Mouse (Mus musculus): Measurements from ENCODE around the gene Chrna4. TPM values are rescaled to one million over a fixed set of nuclear protein-coding genes. Genes with fewer than 3 reads are reported as not detected.

Chrna4 gene
- total and polyA plus RNA-seq, 3 experiments: 0.12 TPM; not detected in 2

DNA sequence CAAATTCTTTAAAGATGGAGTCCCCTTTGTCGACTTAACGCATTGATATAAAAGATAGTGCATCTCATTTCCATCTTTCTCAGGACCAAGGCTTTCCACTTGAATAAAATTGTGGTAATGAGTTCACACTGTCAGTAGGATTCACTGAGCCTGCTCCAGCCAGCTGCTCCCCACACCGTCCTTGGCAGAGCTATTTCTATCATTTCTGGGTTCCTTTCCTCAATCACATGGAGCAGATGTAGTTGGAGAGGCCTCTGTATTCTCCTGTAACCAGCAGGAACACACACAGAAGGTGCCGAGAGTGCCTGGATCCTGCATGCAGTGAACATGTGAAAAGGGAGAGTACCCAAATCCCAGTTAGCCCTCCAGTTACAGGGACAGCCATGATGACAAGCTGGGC lies 53.0 kb downstream of the Chrna4 start:
- Histone ChIP-seq H3K4me3 (ENCODE audit: control insufficient read depth in 1 of 2, insufficient read depth in 1 of 2, low read depth in 2 of 2, low read length in 2 of 2) (no peak overlapping the region), H3K9me3 (replicated peaks; ENCODE audit: insufficient read depth, low read length) (no peaks in the 10 kb centered on the region), H3K27ac (ENCODE audit: control insufficient read depth, low read depth, low read length) (no peak overlapping the region), H3K79me2 (ENCODE audit: control insufficient read depth, insufficient read depth, low read length, poor library complexity) (no peaks in the 10 kb centered on the region), H3K27me3 (ENCODE audit: control insufficient read depth in 1 of 2, insufficient read depth in 2 of 2, low read length in 2 of 2) (peaks cover 0 to 2% of the 10 kb centered on the region in 2 experiments; a peak in 1 of 4 replicates), H3K4me1 (ENCODE audit: control insufficient read depth in 1 of 2, insufficient read depth in 2 of 2, low read length in 2 of 2) (no peaks in the 10 kb centered on the region), H3K9ac (ENCODE audit: control insufficient read depth, low read depth, low read length, poor library complexity, severe bottlenecking) (no peak overlapping the region), H3K36me3 (ENCODE audit: control insufficient read depth in 1 of 2, insufficient read depth in 2 of 2, low read length in 2 of 2) (no peaks in the 10 kb centered on the region)
- no peak for TF ChIP-seq NELFE (IDR thresholded peaks at IDR 0.05; ENCODE audit: low read depth, low read length)
- no peak for DNase-seq (ENCODE audit: low read depth, low spot score)

DNA sequence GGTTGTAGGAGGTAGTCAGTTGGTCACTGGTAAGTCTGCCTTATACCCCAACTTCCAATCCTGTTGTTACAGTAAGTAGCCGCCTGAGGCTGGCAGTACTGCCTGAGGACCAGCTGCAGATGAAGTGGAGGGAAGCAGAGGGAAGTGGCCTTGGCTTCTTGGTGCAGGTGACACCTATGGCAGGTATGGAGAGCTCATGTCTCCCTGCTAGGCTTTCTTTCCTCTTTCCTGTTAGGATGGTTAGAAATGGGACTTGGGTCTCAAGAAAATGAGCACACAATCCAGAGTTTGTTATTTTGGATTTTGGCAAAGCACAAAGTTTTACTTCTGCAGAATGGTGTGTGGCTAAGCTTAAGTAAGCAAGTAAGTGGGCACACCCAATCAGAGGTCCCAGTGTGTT lies 54.4 kb downstream of the Chrna4 start:
- Histone ChIP-seq H3K27ac (ENCODE audit: control insufficient read depth, low read depth, low read length) (no peak overlapping the region), H3K4me3 (ENCODE audit: control insufficient read depth in 1 of 2, insufficient read depth in 1 of 2, low read depth in 2 of 2, low read length in 2 of 2) (no peak overlapping the region), H3K9ac (ENCODE audit: control insufficient read depth, low read depth, low read length, poor library complexity, severe bottlenecking) (no peak overlapping the region)

DNA sequence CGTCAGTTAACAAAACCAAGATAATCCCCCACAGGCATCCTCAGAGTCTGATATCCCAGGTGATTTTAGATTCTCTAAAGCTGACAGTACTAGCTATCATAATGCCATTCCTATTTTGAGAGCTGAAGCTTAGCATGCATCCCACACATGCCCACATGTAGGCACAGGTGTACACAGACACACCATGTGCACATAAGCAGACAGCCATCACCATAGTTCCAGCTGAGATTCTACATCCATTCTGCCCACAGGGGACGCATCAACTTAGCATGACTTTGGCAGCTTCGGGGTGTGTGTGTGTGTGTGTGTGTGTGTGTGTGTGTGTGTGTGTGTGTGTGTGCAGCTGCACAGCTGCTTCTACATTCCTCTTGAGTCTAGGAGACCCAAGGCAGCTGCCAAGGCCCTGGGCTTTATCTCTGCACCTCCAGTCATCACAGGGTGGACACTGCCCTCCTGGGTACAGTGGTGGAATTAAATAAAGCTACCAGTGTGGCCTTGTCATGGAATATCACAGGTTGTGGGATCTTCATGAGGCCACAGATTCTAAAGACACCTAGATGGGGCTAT lies 54.9 kb downstream of the Chrna4 start:
- H3K9me3 ChIP-seq (replicated peaks; ENCODE audit: insufficient read depth, low read length): no peaks in the 10 kb centered on the region
- TF ChIP-seq MYC (IDR thresholded peaks at IDR 0.05; ENCODE audit: low read depth, low read length): no peak
- TF ChIP-seq HCFC1 (IDR thresholded peaks at IDR 0.05; ENCODE audit: low read depth, low read length): no peak
- TF ChIP-seq ZKSCAN1 (IDR thresholded peaks at IDR 0.05; ENCODE audit: low read depth, low read length): no peak
- no peak for TF ChIP-seq POLR2A (IDR thresholded peaks at IDR 0.05; ENCODE audit: control insufficient read depth in 1 of 2, insufficient read depth in 1 of 2, low read depth in 1 of 2, low read length in 2 of 2, poor library complexity in 1 of 2)
- no peak for TF ChIP-seq TCF12 (IDR thresholded peaks at IDR 0.05; ENCODE audit: low read depth, low read length)
- TF ChIP-seq BHLHE40 (IDR thresholded peaks at IDR 0.05; ENCODE audit: borderline replicate concordance, low read depth, low read length): no peak
- no peak for TF ChIP-seq ETS1 (IDR thresholded peaks at IDR 0.05; ENCODE audit: low read depth, low read length)
- TF ChIP-seq EP300 (IDR thresholded peaks at IDR 0.05; ENCODE audit: low read depth in 1 of 2, low read length in 2 of 2): no peak
- no peak for TF ChIP-seq MAZ (IDR thresholded peaks at IDR 0.05; ENCODE audit: low read depth, low read length)
- no peak for TF ChIP-seq UBTF (IDR thresholded peaks at IDR 0.05; ENCODE audit: borderline replicate concordance, insufficient read depth, low read depth, low read length)
- TF ChIP-seq ELF1 (IDR thresholded peaks at IDR 0.05; ENCODE audit: low read depth, low read length): no peak
- TF ChIP-seq CHD1 (IDR thresholded peaks at IDR 0.05; ENCODE audit: low read depth, low read length): no peak
- no peak for TF ChIP-seq POLR2AphosphoS2 (IDR thresholded peaks at IDR 0.05; ENCODE audit: low read length)
- TF ChIP-seq TBP (IDR thresholded peaks at IDR 0.05; ENCODE audit: low read depth, low read length): no peak
- TF ChIP-seq MAX (IDR thresholded peaks at IDR 0.05; ENCODE audit: low read length): no peak
- no peak for TF ChIP-seq NRF1 (IDR thresholded peaks at IDR 0.05; ENCODE audit: insufficient read depth, low read depth, low read length, poor library complexity, severe bottlenecking)
- no peak for DNase-seq (ENCODE audit: low read depth, low spot score)
- no peak overlapping the region for H3K9ac ChIP-seq (ENCODE audit: control insufficient read depth, low read depth, low read length, poor library complexity, severe bottlenecking)
- H3K4me1 ChIP-seq (ENCODE audit: control insufficient read depth in 1 of 2, insufficient read depth in 2 of 2, low read length in 2 of 2): no peaks in the 10 kb centered on the region
- peaks cover 0 to 2% of the 10 kb centered on the region in 2 experiments; a peak in 1 of 4 replicates for H3K27me3 ChIP-seq (ENCODE audit: control insufficient read depth in 1 of 2, insufficient read depth in 2 of 2, low read length in 2 of 2)
- no peaks in the 10 kb centered on the region for H3K79me2 ChIP-seq (ENCODE audit: control insufficient read depth, insufficient read depth, low read length, poor library complexity)
- no peak overlapping the region for H3K4me3 ChIP-seq (ENCODE audit: control insufficient read depth in 1 of 2, insufficient read depth in 1 of 2, low read depth in 2 of 2, low read length in 2 of 2)
- no peaks in the 10 kb centered on the region for H3K36me3 ChIP-seq (ENCODE audit: control insufficient read depth in 1 of 2, insufficient read depth in 2 of 2, low read length in 2 of 2)
- H3K27ac ChIP-seq (ENCODE audit: control insufficient read depth, low read depth, low read length): no peak overlapping the region

More for the DNA sequence above, 54.4 kb downstream of the Chrna4 start:
- Histone ChIP-seq H3K79me2 (ENCODE audit: control insufficient read depth, insufficient read depth, low read length, poor library complexity) (no peaks in the 10 kb centered on the region), H3K36me3 (ENCODE audit: control insufficient read depth in 1 of 2, insufficient read depth in 2 of 2, low read length in 2 of 2) (no peaks in the 10 kb centered on the region), H3K9me3 (replicated peaks; ENCODE audit: insufficient read depth, low read length) (no peaks in the 10 kb centered on the region), H3K4me1 (ENCODE audit: control insufficient read depth in 1 of 2, insufficient read depth in 2 of 2, low read length in 2 of 2) (no peaks in the 10 kb centered on the region), H3K27me3 (ENCODE audit: control insufficient read depth in 1 of 2, insufficient read depth in 2 of 2, low read length in 2 of 2) (peaks cover 0 to 2% of the 10 kb centered on the region in 2 experiments; a peak in 1 of 4 replicates)
- TF ChIP-seq ELF1 (IDR thresholded peaks at IDR 0.05; ENCODE audit: low read depth, low read length): no peak
- no peak for DNase-seq (ENCODE audit: low read depth, low spot score)
